Mouse (Mus musculus) MEL (cell line): ENCODE measurements around the gene Cdkn2d. TPM values are rescaled to one million over a fixed set of nuclear protein-coding genes. Genes with fewer than 3 reads are reported as not detected.

ENCODE experiments used
- DNase-seq: peaks from one replicate; pipeline ENCODE4 v3.0.0; 2011; ENCODE audit warnings: low read depth, low spot score
- H3K27ac ChIP-seq: 2 replicates; pipeline ENCODE4 v1.5.1; 2012; ENCODE audit warnings: low read depth, mild to moderate bottlenecking, control low read depth, low read length, moderate library complexity; ENCODE audit not compliant: control insufficient read depth
- H3K27me3 ChIP-seq, 2 experiments: fragments of 150-350 bp in 1 of 2; sonication (generic) in 1 of 2; 2 replicates each; pipeline ENCODE4 v1.6.1; 2012; ENCODE audit warnings: low read length in 2 of 2, mild to moderate bottlenecking in 2 of 2, improper control_type of control experiment in 1 of 2, moderate library complexity in 1 of 2; ENCODE audit not compliant: insufficient read depth in 2 of 2, control insufficient read depth in 1 of 2
- H3K36me3 ChIP-seq, 2 experiments: 2 replicates each; pipeline ENCODE4 v1.6.1; 2012 to 2014; ENCODE audit warnings: low read length in 2 of 2, improper control_type of control experiment in 1 of 2, inconsistent platforms in 1 of 2, mild to moderate bottlenecking in 1 of 2; ENCODE audit not compliant: insufficient read depth in 2 of 2, control insufficient read depth in 1 of 2
- H3K4me1 ChIP-seq, 2 experiments: fragments of 150-350 bp in 1 of 2; sonication (generic) in 1 of 2; 2 replicates each; pipeline ENCODE4 v1.6.1; 2012; ENCODE audit warnings: low read length in 2 of 2, improper control_type of control experiment in 1 of 2, mild to moderate bottlenecking in 1 of 2; ENCODE audit not compliant: insufficient read depth in 2 of 2, control insufficient read depth in 1 of 2
- H3K4me3 ChIP-seq, 2 experiments: fragments of 150-350 bp in 1 of 2; sonication (generic) in 1 of 2; 2 replicates each; pipeline ENCODE4 v1.5.1; 2012; ENCODE audit warnings: low read depth in 2 of 2, low read length in 2 of 2, mild to moderate bottlenecking in 2 of 2, moderate library complexity in 2 of 2, control low read depth in 1 of 2, improper control_type of control experiment in 1 of 2; ENCODE audit not compliant: control insufficient read depth in 1 of 2, insufficient read depth in 1 of 2
- H3K79me2 ChIP-seq: 2 replicates; pipeline ENCODE4 v1.6.1; 2012; ENCODE audit warnings: mild to moderate bottlenecking, low read length, moderate library complexity; ENCODE audit not compliant: control insufficient read depth, poor library complexity, insufficient read depth
- H3K9ac ChIP-seq: 2 replicates; pipeline ENCODE4 v1.6.1; 2012; ENCODE audit warnings: low read depth, mild to moderate bottlenecking, control low read depth, low read length, moderate library complexity; ENCODE audit not compliant: control insufficient read depth, poor library complexity, severe bottlenecking
- H3K9me3 ChIP-seq: fragments of 150-350 bp; sonication (generic); replicated peaks from 2 replicates; pipeline ENCODE4 v1.6.1; 2012; ENCODE audit warnings: mild to moderate bottlenecking, low read length, improper control_type of control experiment, moderate library complexity; ENCODE audit not compliant: insufficient read depth
- CHD1 ChIP-seq: IDR thresholded peaks from 2 replicates; pipeline ENCODE4 v1.6.1; 2012; ENCODE audit warnings: low read depth, mild to moderate bottlenecking, inconsistent platforms, low read length, improper control_type of control experiment
- CHD2 ChIP-seq: IDR thresholded peaks from 2 replicates; pipeline ENCODE4 v1.6.1; 2011; ENCODE audit warnings: low read length, improper control_type of control experiment
- CTCF ChIP-seq, 3 experiments: IDR thresholded peaks in 2 of 3; conservative IDR thresholded peaks in 1 of 3; 2 replicates each; pipeline ENCODE4 v1.5.1; 2011 to 2012; ENCODE audit warnings: low read length in 3 of 3, low read depth in 2 of 3, mild to moderate bottlenecking in 2 of 3, improper control_type of control experiment in 1 of 3, inconsistent platforms in 1 of 3, mixed read lengths in 1 of 3, moderate library complexity in 1 of 3; ENCODE audit not compliant: control insufficient read depth in 1 of 3, insufficient read depth in 1 of 3, poor library complexity in 1 of 3, severe bottlenecking in 1 of 3
- E2F4 ChIP-seq: IDR thresholded peaks from 2 replicates; pipeline ENCODE4 v1.6.1; 2011; ENCODE audit warnings: low read depth, low read length, improper control_type of control experiment, borderline replicate concordance
- ELF1 ChIP-seq: IDR thresholded peaks from 2 replicates; pipeline ENCODE4 v1.6.1; 2014; ENCODE audit warnings: low read depth, mild to moderate bottlenecking, inconsistent platforms, low read length, improper control_type of control experiment, moderate library complexity
- EP300 ChIP-seq, 2 experiments: IDR thresholded peaks; 2 replicates each; pipeline ENCODE4 v1.6.1; 2011; ENCODE audit warnings: improper control_type of control experiment in 2 of 2, low read length in 2 of 2, low read depth in 1 of 2, mild to moderate bottlenecking in 1 of 2
- ETS1 ChIP-seq: IDR thresholded peaks from 2 replicates; pipeline ENCODE4 v1.6.1; 2012; ENCODE audit warnings: low read depth, mild to moderate bottlenecking, inconsistent platforms, low read length, improper control_type of control experiment, moderate library complexity
- GABPA ChIP-seq: IDR thresholded peaks from 2 replicates; pipeline ENCODE4 v1.6.1; 2012; ENCODE audit warnings: low read depth, mild to moderate bottlenecking, inconsistent platforms, low read length, improper control_type of control experiment, moderate library complexity
- GATA1 ChIP-seq: IDR thresholded peaks from 2 replicates; pipeline ENCODE4 v1.6.1; 2011; ENCODE audit warnings: low read depth, low read length, improper control_type of control experiment
- HCFC1 ChIP-seq: IDR thresholded peaks from 2 replicates; pipeline ENCODE4 v1.6.1; 2012; ENCODE audit warnings: low read depth, mild to moderate bottlenecking, inconsistent platforms, low read length, improper control_type of control experiment, moderate library complexity
- JUND ChIP-seq: IDR thresholded peaks from 2 replicates; pipeline ENCODE4 v1.6.1; 2011; ENCODE audit warnings: low read depth, mild to moderate bottlenecking, improper control_type of control experiment, low read length
- KAT2A ChIP-seq: conservative IDR thresholded peaks from 2 replicates; pipeline ENCODE4 v1.6.1; 2012; ENCODE audit warnings: low read depth, low read length, improper control_type of control experiment, inconsistent platforms
- MAFK ChIP-seq: IDR thresholded peaks from 2 replicates; pipeline ENCODE4 v1.6.1; 2011; ENCODE audit warnings: low read depth, mild to moderate bottlenecking, low read length, improper control_type of control experiment, borderline replicate concordance
- MAX ChIP-seq: IDR thresholded peaks from 2 replicates; pipeline ENCODE4 v1.6.1; 2011; ENCODE audit warnings: low read length, improper control_type of control experiment
- MAZ ChIP-seq: IDR thresholded peaks from 2 replicates; pipeline ENCODE4 v1.6.1; 2012; ENCODE audit warnings: low read depth, mild to moderate bottlenecking, inconsistent platforms, low read length, improper control_type of control experiment
- MEF2A ChIP-seq: IDR thresholded peaks from 2 replicates; pipeline ENCODE4 v1.6.1; 2014; ENCODE audit warnings: low read depth, mild to moderate bottlenecking, inconsistent platforms, low read length, improper control_type of control experiment; ENCODE audit not compliant: poor library complexity, insufficient replicate concordance, severe bottlenecking; ENCODE audit errors: extremely low read depth
- MXI1 ChIP-seq: IDR thresholded peaks from 2 replicates; pipeline ENCODE4 v1.6.1; 2011; ENCODE audit warnings: mild to moderate bottlenecking, low read depth, low read length, improper control_type of control experiment
- MYB ChIP-seq: IDR thresholded peaks from 2 replicates; pipeline ENCODE4 v1.6.1; 2011; ENCODE audit warnings: mild to moderate bottlenecking, low read depth, low read length, improper control_type of control experiment
- NELFE ChIP-seq: IDR thresholded peaks from 2 replicates; pipeline ENCODE4 v1.6.1; 2011; ENCODE audit warnings: low read depth, low read length, improper control_type of control experiment
- POLR2A ChIP-seq, 2 experiments: IDR thresholded peaks; 2 replicates each; pipeline ENCODE4 v1.6.1; 2011 to 2012; ENCODE audit warnings: low read length in 2 of 2, mild to moderate bottlenecking in 2 of 2, control low read depth in 1 of 2, improper control_type of control experiment in 1 of 2, low read depth in 1 of 2, moderate library complexity in 1 of 2; ENCODE audit not compliant: control insufficient read depth in 1 of 2, insufficient read depth in 1 of 2, poor library complexity in 1 of 2
- POLR2AphosphoS2 ChIP-seq: IDR thresholded peaks from 2 replicates; pipeline ENCODE4 v1.6.1; 2011; ENCODE audit warnings: low read length, improper control_type of control experiment
- POLR2AphosphoS5 ChIP-seq: IDR thresholded peaks from 2 replicates; pipeline ENCODE4 v1.6.1; 2012; ENCODE audit warnings: low read depth, borderline replicate concordance, mild to moderate bottlenecking, inconsistent platforms, low read length, moderate library complexity, mixed read lengths
- RAD21 ChIP-seq: IDR thresholded peaks from 2 replicates; pipeline ENCODE4 v1.6.1; 2011; ENCODE audit warnings: mild to moderate bottlenecking, low read depth, low read length, improper control_type of control experiment
- RCOR1 ChIP-seq: IDR thresholded peaks from 2 replicates; pipeline ENCODE4 v1.6.1; 2012; ENCODE audit warnings: low read depth, mild to moderate bottlenecking, inconsistent platforms, low read length, improper control_type of control experiment
- SIN3A ChIP-seq: IDR thresholded peaks from 2 replicates; pipeline ENCODE4 v1.6.1; 2012; ENCODE audit warnings: low read length, improper control_type of control experiment, inconsistent platforms
- SMC3 ChIP-seq: IDR thresholded peaks from 2 replicates; pipeline ENCODE4 v1.6.1; 2011; ENCODE audit warnings: low read depth, low read length, improper control_type of control experiment
- TAL1 ChIP-seq: IDR thresholded peaks from 2 replicates; pipeline ENCODE4 v1.6.1; 2012; ENCODE audit warnings: mild to moderate bottlenecking, inconsistent platforms, low read length, moderate library complexity, mixed read lengths
- TBP ChIP-seq: IDR thresholded peaks from 2 replicates; pipeline ENCODE4 v1.8.0; 2011; ENCODE audit warnings: low read depth, low read length, improper control_type of control experiment
- UBTF ChIP-seq: IDR thresholded peaks from 2 replicates; pipeline ENCODE4 v1.6.1; 2012; ENCODE audit warnings: low read depth, mild to moderate bottlenecking, inconsistent platforms, low read length, improper control_type of control experiment, moderate library complexity, borderline replicate concordance; ENCODE audit not compliant: insufficient read depth
- USF1 ChIP-seq: IDR thresholded peaks from 2 replicates; pipeline ENCODE4 v1.6.1; 2014; ENCODE audit warnings: low read depth, mild to moderate bottlenecking, inconsistent platforms, low read length, improper control_type of control experiment, moderate library complexity
- USF2 ChIP-seq, 2 experiments: IDR thresholded peaks; 2 replicates each; pipeline ENCODE4 v1.6.1; 2011 to 2012; ENCODE audit warnings: improper control_type of control experiment in 2 of 2, low read length in 2 of 2, borderline replicate concordance in 1 of 2, inconsistent platforms in 1 of 2, low read depth in 1 of 2, mild to moderate bottlenecking in 1 of 2; ENCODE audit not compliant: insufficient read depth in 1 of 2
- ZC3H11A ChIP-seq: IDR thresholded peaks from 2 replicates; pipeline ENCODE4 v1.6.1; 2012; ENCODE audit warnings: low read depth, mild to moderate bottlenecking, inconsistent platforms, low read length, improper control_type of control experiment
- ZKSCAN1 ChIP-seq: IDR thresholded peaks from 2 replicates; pipeline ENCODE4 v1.6.1; 2012; ENCODE audit warnings: low read depth, mild to moderate bottlenecking, inconsistent platforms, low read length, improper control_type of control experiment, moderate library complexity
- ZMIZ1 ChIP-seq: IDR thresholded peaks from 2 replicates; pipeline ENCODE4 v1.6.1; 2012; ENCODE audit warnings: low read depth, mild to moderate bottlenecking, inconsistent platforms, low read length, improper control_type of control experiment, moderate library complexity
- polyA plus RNA-seq, 2 experiments: library from polyadenylated mRNA; stranded (reverse) in 1 of 2; unstranded in 1 of 2; fragments of >175 nt in 1 of 2; fragments of >200 nt in 1 of 2; gene quantifications; 2 replicates each; pipeline versions ENCODE4 v1.2.1 to v1.2.4; 2012; ENCODE audit warnings: low replicate concordance in 2 of 2, low read depth in 1 of 2; ENCODE audit not compliant: insufficient read length in 2 of 2, insufficient read depth in 1 of 2, missing spikeins in 1 of 2
- total RNA-seq: library from RNA; depleted of rRNA; stranded (reverse); fragments of 300-350 nt; gene quantifications from 2 replicates; pipeline ENCODE4 v1.2.3, GENCODE M21; 2012

Gene Cdkn2d
- total and polyA plus RNA-seq, 3 experiments = 40.1 to 67.9 TPM; not detected in 1

DNA sequence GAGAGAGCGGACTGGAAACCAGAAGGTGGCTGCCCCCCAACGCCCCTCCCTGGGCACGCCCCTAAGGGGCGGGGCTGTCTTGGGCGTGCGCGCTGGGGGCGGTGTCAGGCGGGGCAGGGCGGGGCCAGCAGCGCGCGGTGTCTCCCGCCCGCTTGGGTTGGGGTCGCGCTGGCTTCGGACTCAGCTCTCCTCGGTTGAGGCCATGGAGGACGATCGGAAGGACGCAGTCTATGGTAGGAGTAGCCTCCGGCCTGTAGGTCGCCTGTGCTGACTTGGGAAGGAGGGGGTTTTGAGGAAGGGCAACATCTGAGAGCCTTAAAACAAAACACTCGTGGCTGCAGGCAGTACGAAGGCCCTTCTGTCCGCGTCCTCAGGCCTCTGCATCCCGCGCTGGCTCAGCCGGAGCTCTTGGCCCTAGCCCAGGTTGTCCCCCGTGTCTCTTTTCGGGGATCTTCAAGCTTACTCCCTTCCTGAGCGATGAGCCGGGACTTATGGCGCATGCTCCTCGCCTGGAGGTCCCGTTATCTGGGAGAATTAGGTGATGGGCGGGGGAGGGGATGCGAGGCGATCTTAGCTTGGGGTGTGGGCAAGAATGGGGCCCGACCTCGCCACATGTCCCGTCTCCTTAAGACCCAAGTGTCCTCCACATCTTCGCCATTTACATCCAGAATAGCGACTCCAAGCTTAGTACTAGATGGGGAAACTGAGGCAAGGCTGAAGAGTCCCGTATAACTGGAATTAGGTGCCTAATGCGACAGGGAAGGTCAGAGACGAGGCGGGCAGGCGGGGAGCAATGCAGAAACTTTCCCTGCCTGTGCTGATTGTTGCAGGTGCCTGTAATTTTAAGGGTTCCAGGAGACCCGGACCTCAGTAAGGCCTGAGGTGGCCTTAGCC lies 29.7 kb upstream of the Cdkn2d start, which contains the start of gene Slc44a2:
TSS of gene Slc44a2 (plus strand) at position 80 of the 894 bp plus-strand sequence.
- Histone ChIP-seq H3K4me1 (peaks cover 16 to 22% of the 10 kb centered on the region in 2 experiments), H3K79me2 (peaks cover 24% of the 10 kb centered on the region), H3K4me3 (peak within 1 kb of the TSS; percentile 61 to 75), H3K9ac (peak within 1 kb of the TSS; percentile 62), H3K27ac (peak within 1 kb of the TSS; percentile 35), H3K27me3 (no peaks in the 10 kb centered on the region), H3K36me3 (peaks cover 0 to 20% of the 10 kb centered on the region in 2 experiments; a peak in 2 of 4 replicates), H3K9me3 (no peaks in the 10 kb centered on the region)
- DNase-seq = peak; percentile 96
- TF ChIP-seq ZC3H11A (peak; percentile 5; the same call in 1 of the 2 replicates), HCFC1 (peak; percentile 38), TAL1 (no peak), MAZ (peak; percentile 95), SMC3 (0 out of 2 replicates have a peak, but pooled peaks have one; percentile 17), TBP (peak; percentile 58; the same call in 1 of the 2 replicates), USF1 (peak; percentile 64), MXI1 (peak; percentile 80), RCOR1 (peak; percentile 19; the same call in 1 of the 2 replicates), ZKSCAN1 (no peak), ZMIZ1 (peak; percentile 57), KAT2A (no peak), MAX (peak; percentile 56), POLR2A (IDR thresholded peaks at IDR 0.05; ENCODE audit: control insufficient read depth in 1 of 2, insufficient read depth in 1 of 2, low read depth in 1 of 2, low read length in 2 of 2, poor library complexity in 1 of 2) (peak; percentile 36 to 79), E2F4 (no peak), EP300 (IDR thresholded peaks at IDR 0.05; ENCODE audit: low read depth in 1 of 2, low read length in 2 of 2) (peak in 1 of 2 experiments; percentile 1; a peak in 1 of 4 replicates), CHD2 (peak; percentile 51), MYB (no peak), USF2 (IDR thresholded peaks at IDR 0.05; ENCODE audit: borderline replicate concordance in 1 of 2, insufficient read depth in 1 of 2, low read depth in 1 of 2, low read length in 2 of 2) (no peak), GABPA (no peak), MAFK (no peak), POLR2AphosphoS5 (no peak), CTCF (IDR thresholded peaks at IDR 0.05 in 2 of 3, conservative IDR thresholded peaks at IDR 0.05 in 1 of 3; ENCODE audit: control insufficient read depth in 1 of 3, insufficient read depth in 1 of 3, low read depth in 2 of 3, low read length in 3 of 3, poor library complexity in 1 of 3, severe bottlenecking in 1 of 3) (0 out of 6 replicates have a peak, but pooled peaks of 1 of the 3 experiments have one; percentile 6), ETS1 (no peak; the same call in 1 of the 2 replicates), JUND (no peak), RAD21 (no peak), UBTF (peak; percentile 49; the same call in 1 of the 2 replicates), MEF2A (no peak), POLR2AphosphoS2 (no peak; the same call in 1 of the 2 replicates), GATA1 (peak; percentile 69), CHD1 (peak; percentile 47; the same call in 1 of the 2 replicates), NELFE (peak; percentile 83), ELF1 (0 out of 2 replicates have a peak, but pooled peaks have one; percentile 42), SIN3A (peak; percentile 87)
